Mouse (Mus musculus): Measurements from ENCODE around the gene Kazn. TPM values are rescaled to one million over a fixed set of nuclear protein-coding genes. Genes with fewer than 3 reads are reported as not detected.

Kazn gene
- polyA plus RNA-seq, 1 experiment from 2014 or later: 10.7 TPM

Other genes with a start within 250 kb of the Kazn start
- gene Fhad1, start 224.3 kb downstream of the Kazn start, polyA plus RNA-seq (2015; fragmentation: Nextera tagmentation; extraction: Ambion mirVana): 1.4 and 2.3 TPM in 2 replicates
- 160 and 206 TPM in 2 replicates for gene Tmem51, start 155.1 kb downstream of the Kazn start, polyA plus RNA-seq (2015; fragmentation: Nextera tagmentation; extraction: Ambion mirVana)